Mouse (Mus musculus): ENCODE data around the gene Arid3a.

- TF ChIP-seq CHD2 (IDR thresholded peaks at IDR 0.05; ENCODE audit: low read depth, low read length), result no peak
- no peak for TF ChIP-seq ZC3H11A (IDR thresholded peaks at IDR 0.05; ENCODE audit: borderline replicate concordance, low read depth, low read length)
- no peak for TF ChIP-seq HCFC1 (IDR thresholded peaks at IDR 0.05; ENCODE audit: borderline replicate concordance, insufficient read depth, low read length)
Measured at GRCm38 (mm10) chr10:79932736-79933135, 5.9 kb downstream of the Arid3a start.
